ENCODE assay signal across 10 mouse cellular contexts in genomic region chr14:51069617-51070016, GRCm38 (mm10). TPM values are rescaled to one million over a fixed set of nuclear protein-coding genes. Genes with fewer than 3 reads are reported as not detected.
DNase-seq lines count a peak whose midpoint lies in the region; ATAC-seq and TF ChIP-seq lines count a peak whose summit lies in the region.
"Had no signal": no experiment of that assay in that cellular context is flagged by ENCODE, and none has a peak within 500 bp of the region (broad histone marks: within the 10 kb centered on the region; RNA-seq: fewer than 3 reads in every experiment).

No protein-coding gene starts in this region.

- 92% methylated on average over 2 of the region's 2 CpGs for WGBS in kidney, postnatal 0 days
- WGBS in kidney, embryonic 15.5 days, result 95% methylated on average over 2 of the region's 2 CpGs
- 95% methylated on average over 2 of the region's 2 CpGs for WGBS in forebrain, embryonic 13.5 days
- WGBS in cerebellum, adult 2 months, result 94% methylated on average over 2 of the region's 2 CpGs

- no peak overlapping the region for H3K4me2 ChIP-seq in kidney, postnatal 0 days (ENCODE audit: low read length)
- no peak overlapping the region for H3K4me2 ChIP-seq in kidney, embryonic 15.5 days
- no peak overlapping the region for H3K4me2 ChIP-seq in forebrain, embryonic 13.5 days
- H3K4me2 ChIP-seq: limb, embryonic 12.5 days had no signal

- no peak for TF ChIP-seq POLR2A in cerebellum, adult 2 months (IDR thresholded peaks at IDR 0.05; ENCODE audit: borderline replicate concordance, insufficient read depth, low read length)

- no peaks in the 10 kb centered on the region for H3K36me3 ChIP-seq in kidney, postnatal 0 days (ENCODE audit: insufficient read depth, low read length)
- H3K36me3 ChIP-seq in kidney, embryonic 15.5 days, result no peaks in the 10 kb centered on the region
- H3K36me3 ChIP-seq in forebrain, embryonic 13.5 days (ENCODE audit: poor library complexity, severe bottlenecking), result no peaks in the 10 kb centered on the region
- H3K36me3 ChIP-seq: limb, embryonic 12.5 days had no signal

- H3K4me1 ChIP-seq in kidney, postnatal 0 days (replicated peaks; ENCODE audit: insufficient read depth, low read length), result peaks cover 8% of the 10 kb centered on the region; the same call in 1 of the 2 replicates
- H3K4me1 ChIP-seq in kidney, embryonic 15.5 days, result peaks cover 12% of the 10 kb centered on the region; the same call in 1 of the 2 replicates
- H3K4me1 ChIP-seq in forebrain, embryonic 13.5 days, result peaks cover 5% of the 10 kb centered on the region; the same call in 1 of the 2 replicates
- no peaks in the 10 kb centered on the region; the same call in 1 of the 2 replicates for H3K4me1 ChIP-seq in cerebellum, adult 2 months (ENCODE audit: control insufficient read depth, insufficient read depth, low read length)
- H3K4me1 ChIP-seq: limb, embryonic 12.5 days had no signal

- peak; percentile 53 for TF ChIP-seq CTCF in kidney, postnatal 0 days (IDR thresholded peaks at IDR 0.05; ENCODE audit: low read depth)
- TF ChIP-seq CTCF in cerebellum, adult 2 months (IDR thresholded peaks at IDR 0.05; ENCODE audit: borderline replicate concordance, insufficient read depth, low read depth, low read length), result no peak

- H3K9ac ChIP-seq in kidney, postnatal 0 days (ENCODE audit: low read depth, low read length), result no peak overlapping the region
- no peak overlapping the region for H3K9ac ChIP-seq in kidney, embryonic 15.5 days
- no peak overlapping the region for H3K9ac ChIP-seq in forebrain, embryonic 13.5 days
- H3K9ac ChIP-seq: limb, embryonic 12.5 days had no signal

- H3K9me3 ChIP-seq in kidney, postnatal 0 days (replicated peaks; ENCODE audit: low read length), result no peaks in the 10 kb centered on the region
- H3K9me3 ChIP-seq in kidney, embryonic 15.5 days (replicated peaks), result no peaks in the 10 kb centered on the region
- H3K9me3 ChIP-seq in forebrain, embryonic 13.5 days (replicated peaks), result no peaks in the 10 kb centered on the region
- H3K9me3 ChIP-seq: limb, embryonic 12.5 days had no signal

- no peak overlapping the region for H3K4me3 ChIP-seq in kidney, postnatal 0 days (replicated peaks; ENCODE audit: low read depth, low read length)
- H3K4me3 ChIP-seq in kidney, embryonic 15.5 days (replicated peaks), result no peak overlapping the region
- no peak overlapping the region for H3K4me3 ChIP-seq in forebrain, embryonic 13.5 days
- H3K4me3 ChIP-seq in cerebellum, adult 2 months (replicated peaks; ENCODE audit: insufficient read depth, low read depth, low read length), result no peak overlapping the region
- H3K4me3 ChIP-seq: limb, embryonic 12.5 days had no signal

- peak; percentile 58 for DNase-seq in kidney, postnatal 0 days (ENCODE audit: low spot score)
- DNase-seq in ES-CJ7 (ENCODE audit: low read depth, low spot score), result peak; percentile 91
- peak; percentile 35 to 57 for DNase-seq in adrenal gland, postnatal 36 days
- no peak for DNase-seq in left cerebral cortex, adult 11 months (ENCODE audit: low spot score)
- no peak for DNase-seq in cerebellum, adult 2 months

- no peak overlapping the region for H3K27ac ChIP-seq in kidney, postnatal 0 days
- no peak overlapping the region for H3K27ac ChIP-seq in kidney, embryonic 15.5 days
- no peak overlapping the region for H3K27ac ChIP-seq in forebrain, embryonic 13.5 days
- H3K27ac ChIP-seq in cerebellum, adult 2 months (ENCODE audit: insufficient read depth, low read length), result no peak overlapping the region
- H3K27ac ChIP-seq: limb, embryonic 12.5 days had no signal

- no peak for ATAC-seq in kidney, postnatal 0 days (replicated peaks; ENCODE audit: low FRiP score, low read depth)
- no peak for ATAC-seq in kidney, embryonic 15.5 days (replicated peaks; ENCODE audit: low FRiP score)
- peak; percentile 56 for ATAC-seq in megakaryocyte progenitor cell, adult 5-6 weeks (replicated peaks; ENCODE audit: poor library complexity)
- ATAC-seq in forebrain, embryonic 13.5 days, result no peak

- H3K27me3 ChIP-seq in kidney, postnatal 0 days (ENCODE audit: insufficient read depth, low read length), result no peaks in the 10 kb centered on the region
- 0 out of 2 replicates have a peak, but pooled peaks cover 3% of the 10 kb centered on the region for H3K27me3 ChIP-seq in kidney, embryonic 15.5 days
- no peaks in the 10 kb centered on the region for H3K27me3 ChIP-seq in forebrain, embryonic 13.5 days
- H3K27me3 ChIP-seq in cerebellum, adult 2 months (ENCODE audit: control insufficient read depth, insufficient read depth, low read length), result no peaks in the 10 kb centered on the region
- H3K27me3 ChIP-seq: limb, embryonic 12.5 days had no signal

RNA-seq across cellular contexts. Expression of gene Olfr750, which starts 4.6 kb away (rescaled TPM):
- polyA plus RNA-seq in kidney, postnatal 0 days (2015; fragmentation: Nextera tagmentation; extraction: Ambion mirVana), result not detected in 2 replicates
- polyA plus RNA-seq in kidney, embryonic 15.5 days (2015; fragmentation: Nextera tagmentation; extraction: Ambion mirVana), result 0.04 TPM in 1 of 2 replicates, not detected in the other
- not detected for total RNA-seq in adrenal gland, postnatal 36 days (2021)
- not detected in 2 replicates for total RNA-seq in megakaryocyte progenitor cell, adult 5-6 weeks (2015)
- total RNA-seq in megakaryocyte progenitor cell, adult 5-6 weeks (2017), result not detected in 2 replicates
- 0.03 TPM in 1 of 2 replicates, not detected in the other for polyA plus RNA-seq in forebrain, embryonic 13.5 days (2015; fragmentation: Nextera tagmentation; extraction: Ambion mirVana)
- not detected in 2 replicates for polyA plus RNA-seq in cerebellum, adult 2 months (2012; rRNA removed)
- polyA plus RNA-seq: embryonic facial prominence, embryonic 14.5 days; limb, embryonic 12.5 days had no signal

RNA-seq across cellular contexts. Expression of gene Rnase12, which starts 12.2 kb away (rescaled TPM):
- 10.3 and 11.1 TPM in 2 replicates for polyA plus RNA-seq in kidney, postnatal 0 days (2015; fragmentation: Nextera tagmentation; extraction: Ambion mirVana)
- 10.2 and 11.1 TPM in 2 replicates for polyA plus RNA-seq in kidney, embryonic 15.5 days (2015; fragmentation: Nextera tagmentation; extraction: Ambion mirVana)
- total RNA-seq in adrenal gland, postnatal 36 days (2021), result not detected
- total RNA-seq in megakaryocyte progenitor cell, adult 5-6 weeks (2015), result 6.2 and 8.9 TPM in 2 replicates
- total RNA-seq in megakaryocyte progenitor cell, adult 5-6 weeks (2017), result 4.9 and 5.0 TPM in 2 replicates
- not detected in 2 replicates for polyA plus RNA-seq in forebrain, embryonic 13.5 days (2015; fragmentation: Nextera tagmentation; extraction: Ambion mirVana)
- not detected in 2 replicates for polyA plus RNA-seq in cerebellum, adult 2 months (2012; rRNA removed)
- polyA plus RNA-seq: limb, embryonic 12.5 days had no signal

RNA-seq across cellular contexts. Expression of gene Rnase11, which starts 19.7 kb away (rescaled TPM):
- 0.27 TPM in 1 of 2 replicates, not detected in the other for polyA plus RNA-seq in kidney, postnatal 0 days (2015; fragmentation: Nextera tagmentation; extraction: Ambion mirVana)
- 0.38 TPM in 1 of 2 replicates, not detected in the other for polyA plus RNA-seq in kidney, embryonic 15.5 days (2015; fragmentation: Nextera tagmentation; extraction: Ambion mirVana)
- not detected for total RNA-seq in adrenal gland, postnatal 36 days (2021)
- not detected in 2 replicates for total RNA-seq in megakaryocyte progenitor cell, adult 5-6 weeks (2015)
- not detected in 2 replicates for total RNA-seq in megakaryocyte progenitor cell, adult 5-6 weeks (2017)
- not detected in 2 replicates for polyA plus RNA-seq in forebrain, embryonic 13.5 days (2015; fragmentation: Nextera tagmentation; extraction: Ambion mirVana)
- polyA plus RNA-seq in cerebellum, adult 2 months (2012; rRNA removed), result not detected in 2 replicates
- polyA plus RNA-seq: embryonic facial prominence, embryonic 14.5 days; limb, embryonic 12.5 days had no signal

RNA-seq across cellular contexts. Expression of gene Rnase4, which starts 21.3 kb away (rescaled TPM):
- polyA plus RNA-seq in kidney, postnatal 0 days (2015; fragmentation: Nextera tagmentation; extraction: Ambion mirVana), result 41.4 and 48.2 TPM in 2 replicates
- 37.8 and 40.5 TPM in 2 replicates for polyA plus RNA-seq in kidney, embryonic 15.5 days (2015; fragmentation: Nextera tagmentation; extraction: Ambion mirVana)
- total RNA-seq in adrenal gland, postnatal 36 days (2021), result 10 to 100 TPM; 40.6 to 52.3 TPM
- total RNA-seq in megakaryocyte progenitor cell, adult 5-6 weeks (2015), result 4.8 and 7.1 TPM in 2 replicates
- 1.7 and 2.4 TPM in 2 replicates for total RNA-seq in megakaryocyte progenitor cell, adult 5-6 weeks (2017)
- 6.7 and 7.0 TPM in 2 replicates for polyA plus RNA-seq in forebrain, embryonic 13.5 days (2015; fragmentation: Nextera tagmentation; extraction: Ambion mirVana)
- polyA plus RNA-seq in cerebellum, adult 2 months (2012; rRNA removed), result 11.5 and 12.4 TPM in 2 replicates

RNA-seq across cellular contexts. Expression of gene Ang, which starts 21.3 kb away (rescaled TPM):
- 6.7 and 7.5 TPM in 2 replicates for polyA plus RNA-seq in kidney, postnatal 0 days (2015; fragmentation: Nextera tagmentation; extraction: Ambion mirVana)
- 8.4 and 9.8 TPM in 2 replicates for polyA plus RNA-seq in kidney, embryonic 15.5 days (2015; fragmentation: Nextera tagmentation; extraction: Ambion mirVana)
- total RNA-seq in adrenal gland, postnatal 36 days (2021), result 1 to 10 TPM; 5.5 to 5.8 TPM
- total RNA-seq in megakaryocyte progenitor cell, adult 5-6 weeks (2015), result 1.8 and 2.0 TPM in 2 replicates
- total RNA-seq in megakaryocyte progenitor cell, adult 5-6 weeks (2017), result 1.3 and 1.4 TPM in 2 replicates
- polyA plus RNA-seq in forebrain, embryonic 13.5 days (2015; fragmentation: Nextera tagmentation; extraction: Ambion mirVana), result 0.93 and 1.8 TPM in 2 replicates
- 2.9 TPM in 2 replicates for polyA plus RNA-seq in cerebellum, adult 2 months (2012; rRNA removed)

Comparison
In these comparisons a context has a peak if more than half of its experiments do, and no peak if none do; other contexts are left out.
1. DNase-seq: peak in kidney, postnatal 0 days (single experiment), ES-CJ7 (single experiment) and adrenal gland, postnatal 36 days (2 of 2); none in left cerebral cortex, adult 11 months (single experiment) and cerebellum, adult 2 months (0 of 2).
2. RNA of gene Rnase12, which starts 12.2 kb away (polyA plus RNA-seq): 10.3 to 11.1 TPM in kidney, postnatal 0 days and 10.2 to 11.1 TPM in kidney, embryonic 15.5 days; not detected in forebrain, embryonic 13.5 days and not detected in cerebellum, adult 2 months; every median in the first group is over 10 times any median in the second.